Mouse (Mus musculus): ENCODE data around the gene Gm20388. TPM values are rescaled to one million over a fixed set of nuclear protein-coding genes. Genes with fewer than 3 reads are reported as not detected.

Gene Gm20388
- total and polyA plus RNA-seq, 2 experiments from 2014 or later = 51.3 TPM; not detected in 1

DNA sequence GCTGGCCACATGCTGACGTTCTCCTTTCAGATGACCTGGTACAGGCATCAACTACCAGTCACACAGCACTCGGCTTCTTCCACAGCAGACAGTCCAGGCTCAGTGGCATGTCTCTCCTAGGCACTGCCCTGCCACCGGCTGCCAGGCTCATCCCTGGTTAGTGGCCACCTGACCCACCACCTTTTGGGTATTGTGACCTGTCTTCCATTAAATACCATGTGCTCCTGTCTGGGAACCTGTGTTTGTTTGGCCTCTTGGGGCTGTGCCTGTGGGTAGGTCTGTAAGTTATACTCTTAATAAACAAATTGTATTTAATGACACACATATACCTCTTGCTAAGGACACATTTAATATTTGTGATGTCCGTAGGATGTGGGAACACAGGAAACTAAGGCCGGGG, 460.5 kb downstream of the Gm20388 start:
- 80% methylated on average over 5 of the region's 5 CpGs for WGBS
- H3K36me3 ChIP-seq (ENCODE audit: insufficient read depth) = no peaks in the 10 kb centered on the region
- H3K4me2 ChIP-seq (ENCODE audit: low read depth) = no peak overlapping the region
- H3K9ac ChIP-seq = no peak overlapping the region
- H3K27ac ChIP-seq (ENCODE audit: low read depth, low read length) = no peak overlapping the region
- H3K4me1 ChIP-seq (ENCODE audit: insufficient read depth) = no peaks in the 10 kb centered on the region
- no peaks in the 10 kb centered on the region for H3K9me3 ChIP-seq (ENCODE audit: low read length)
- H3K4me3 ChIP-seq (ENCODE audit: low read depth, low read length) = no peak overlapping the region
- no peak for TF ChIP-seq CTCF (IDR thresholded peaks at IDR 0.05; ENCODE audit: low read depth)
- no peak for DNase-seq
- no peak for ATAC-seq
- H3K27me3 ChIP-seq (ENCODE audit: insufficient read depth, low read length) = no peaks in the 10 kb centered on the region

DNA sequence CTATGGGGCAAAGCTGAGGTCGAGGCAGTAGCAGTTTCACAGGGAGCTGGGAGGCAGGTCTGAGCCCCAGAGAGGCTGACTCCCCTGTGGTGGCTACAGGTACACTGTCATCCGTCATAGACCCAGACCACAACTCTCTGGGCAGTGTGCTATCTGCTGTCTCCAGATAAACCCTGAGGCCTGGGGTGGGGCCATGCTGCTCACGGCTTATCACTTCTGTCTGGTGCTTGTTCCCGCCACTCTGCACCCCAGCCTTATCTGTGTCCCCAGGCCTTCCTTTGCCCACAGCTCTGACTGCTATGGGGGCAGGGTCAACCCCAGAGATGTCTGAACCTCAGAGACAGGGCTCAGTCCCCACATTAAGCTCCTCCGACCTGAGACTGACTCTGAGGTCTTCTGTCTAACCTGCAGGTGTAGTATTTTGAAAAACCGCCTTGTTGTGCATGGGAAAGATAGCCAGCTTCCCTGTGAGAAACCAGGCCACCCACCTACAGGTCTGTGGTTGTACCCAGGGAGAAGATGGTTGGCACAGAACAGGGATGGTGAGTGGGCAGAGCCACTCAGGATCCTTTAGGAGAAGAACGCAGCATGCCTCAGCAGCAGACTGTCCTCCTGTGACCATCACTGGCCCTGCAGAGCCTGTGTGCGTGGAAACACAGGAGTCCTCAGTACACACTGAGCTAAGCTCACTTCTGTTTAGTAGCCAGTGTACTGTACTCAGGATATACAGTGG, 461.2 kb downstream of the Gm20388 start:
- TF ChIP-seq CTCF (IDR thresholded peaks at IDR 0.05; ENCODE audit: low read depth) = no peak
- ATAC-seq (no peak), DNase-seq (no peak)
- no peak overlapping the region for H3K27ac ChIP-seq (ENCODE audit: low read depth, low read length)
- no peaks in the 10 kb centered on the region for H3K9me3 ChIP-seq (ENCODE audit: low read length)
- no peak overlapping the region for H3K4me3 ChIP-seq (ENCODE audit: low read depth, low read length)
- H3K4me1 ChIP-seq (ENCODE audit: insufficient read depth) = no peaks in the 10 kb centered on the region
- 80% methylated on average over 8 of the region's 8 CpGs for WGBS
- no peaks in the 10 kb centered on the region for H3K36me3 ChIP-seq (ENCODE audit: insufficient read depth)
- H3K4me2 ChIP-seq (ENCODE audit: low read depth) = no peak overlapping the region
- H3K9ac ChIP-seq = no peak overlapping the region
- no peaks in the 10 kb centered on the region for H3K27me3 ChIP-seq (ENCODE audit: insufficient read depth, low read length)

DNA sequence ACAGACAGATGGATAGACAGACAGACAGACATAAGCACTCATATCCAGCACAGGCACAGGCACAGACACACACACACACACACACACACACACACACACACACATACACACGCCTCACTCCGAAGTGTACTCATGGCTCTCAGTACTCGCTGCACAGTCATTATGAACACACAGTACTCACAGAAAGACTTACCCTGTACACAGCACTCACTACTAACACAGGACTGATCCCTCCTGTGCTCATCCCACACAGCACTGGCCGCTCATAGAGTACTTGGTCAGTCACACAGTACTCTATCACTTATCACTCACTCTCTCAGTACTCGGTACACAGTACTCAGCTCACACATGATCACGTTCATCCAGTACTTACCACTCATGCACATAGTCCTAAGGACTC, 462.0 kb downstream of the Gm20388 start:
- Histone ChIP-seq H3K4me2 (ENCODE audit: low read depth) (no peak overlapping the region), H3K4me1 (ENCODE audit: insufficient read depth) (no peaks in the 10 kb centered on the region), H3K27ac (ENCODE audit: low read depth, low read length) (no peak overlapping the region), H3K36me3 (ENCODE audit: insufficient read depth) (no peaks in the 10 kb centered on the region), H3K9me3 (ENCODE audit: low read length) (no peaks in the 10 kb centered on the region), H3K4me3 (ENCODE audit: low read depth, low read length) (no peak overlapping the region), H3K9ac (no peak overlapping the region), H3K27me3 (ENCODE audit: insufficient read depth, low read length) (no peaks in the 10 kb centered on the region)
- no peak for TF ChIP-seq CTCF (IDR thresholded peaks at IDR 0.05; ENCODE audit: low read depth)
- ATAC-seq = no peak
- no peak for DNase-seq
- 92% methylated on average over 6 of the region's 6 CpGs for WGBS

DNA sequence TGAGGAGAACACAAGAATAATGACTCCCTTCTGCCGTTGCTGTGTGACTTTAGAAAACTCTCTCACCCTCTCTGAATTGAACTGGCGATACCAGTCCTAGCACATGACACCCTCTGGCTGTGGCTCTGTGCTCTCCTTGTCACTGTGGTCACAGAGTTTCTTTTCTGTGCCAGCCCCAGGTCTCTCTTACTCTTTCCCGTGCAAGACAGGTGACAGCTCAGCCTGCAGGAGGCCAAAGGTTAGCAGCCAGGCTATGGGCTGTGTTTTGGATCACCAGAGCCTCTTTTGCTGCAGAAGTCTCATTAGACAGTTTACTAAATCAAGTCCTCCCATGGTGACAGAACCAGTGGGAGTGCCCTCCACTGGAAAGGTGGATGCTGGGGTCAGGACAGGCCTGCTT, 463.0 kb downstream of the Gm20388 start:
- no peak for ATAC-seq
- Histone ChIP-seq H3K9ac (no peak overlapping the region), H3K36me3 (ENCODE audit: insufficient read depth) (no peaks in the 10 kb centered on the region), H3K4me2 (ENCODE audit: low read depth) (no peak overlapping the region), H3K4me3 (ENCODE audit: low read depth, low read length) (no peak overlapping the region), H3K4me1 (ENCODE audit: insufficient read depth) (peaks cover 9% of the 10 kb centered on the region), H3K9me3 (ENCODE audit: low read length) (no peaks in the 10 kb centered on the region), H3K27me3 (ENCODE audit: insufficient read depth, low read length) (no peaks in the 10 kb centered on the region), H3K27ac (ENCODE audit: low read depth, low read length) (no peak overlapping the region)
- no peak for TF ChIP-seq CTCF (IDR thresholded peaks at IDR 0.05; ENCODE audit: low read depth)
- DNase-seq = no peak
- WGBS = 86% methylated on average over 3 of the region's 3 CpGs

DNA sequence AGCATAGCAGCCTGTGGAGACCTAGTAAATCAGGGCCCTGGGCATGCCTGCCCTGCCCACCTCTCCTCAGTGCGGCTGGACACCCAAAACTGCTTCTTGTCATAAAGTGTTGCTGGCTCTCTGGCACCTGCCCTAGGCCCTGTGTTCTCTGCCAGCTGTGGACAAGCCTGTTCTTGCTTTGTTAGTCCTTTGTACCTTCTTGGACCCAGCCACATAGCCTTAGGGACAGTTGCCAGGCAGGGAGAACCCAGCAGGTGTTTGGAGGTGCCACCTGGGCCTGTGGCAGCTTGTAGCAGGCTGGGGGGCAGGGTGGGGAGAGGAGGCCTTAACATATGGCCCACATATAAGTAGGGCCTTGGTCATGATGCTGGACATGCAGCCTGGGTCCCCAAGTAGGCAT, 463.4 kb downstream of the Gm20388 start:
- no peaks in the 10 kb centered on the region for H3K9me3 ChIP-seq (ENCODE audit: low read length)
- no peak overlapping the region for H3K4me2 ChIP-seq (ENCODE audit: low read depth)
- H3K27ac ChIP-seq (ENCODE audit: low read depth, low read length) = no peak overlapping the region
- peaks cover 10% of the 10 kb centered on the region for H3K4me1 ChIP-seq (ENCODE audit: insufficient read depth)
- DNase-seq (no peak), ATAC-seq (no peak)
- WGBS = 57% methylated on average over 1 of the region's 1 CpGs
- TF ChIP-seq CTCF (IDR thresholded peaks at IDR 0.05; ENCODE audit: low read depth) = no peak
- no peak overlapping the region for H3K9ac ChIP-seq
- no peaks in the 10 kb centered on the region for H3K36me3 ChIP-seq (ENCODE audit: insufficient read depth)
- H3K27me3 ChIP-seq (ENCODE audit: insufficient read depth, low read length) = no peaks in the 10 kb centered on the region
- H3K4me3 ChIP-seq (ENCODE audit: low read depth, low read length) = no peak overlapping the region

DNA sequence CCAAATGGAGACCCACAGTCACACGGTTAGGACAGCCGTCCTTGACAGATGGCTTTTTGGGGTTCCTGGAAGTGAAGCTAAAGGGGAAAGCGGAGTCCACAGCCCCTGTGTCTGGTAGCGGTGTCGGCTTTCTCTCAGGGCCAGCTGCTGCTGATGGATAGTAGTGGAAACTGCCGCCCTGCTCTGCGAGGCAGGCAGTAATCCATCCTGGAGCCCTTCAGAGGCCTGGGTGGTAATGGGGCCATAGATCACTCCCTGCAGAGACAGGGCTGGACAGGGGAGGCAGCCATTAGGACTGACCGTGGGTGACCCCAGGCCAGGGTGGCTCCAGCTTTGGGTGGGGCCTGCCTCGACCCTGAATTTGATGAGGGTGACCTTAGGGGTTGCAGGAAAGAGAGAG, 463.9 kb downstream of the Gm20388 start:
- Histone ChIP-seq H3K27ac (ENCODE audit: low read depth, low read length) (no peak overlapping the region), H3K27me3 (ENCODE audit: insufficient read depth, low read length) (no peaks in the 10 kb centered on the region), H3K9me3 (ENCODE audit: low read length) (no peaks in the 10 kb centered on the region), H3K36me3 (ENCODE audit: insufficient read depth) (no peaks in the 10 kb centered on the region), H3K9ac (no peak overlapping the region), H3K4me3 (ENCODE audit: low read depth, low read length) (no peak overlapping the region), H3K4me2 (ENCODE audit: low read depth) (no peak overlapping the region), H3K4me1 (ENCODE audit: insufficient read depth) (peaks cover 10% of the 10 kb centered on the region)
- TF ChIP-seq CTCF (IDR thresholded peaks at IDR 0.05; ENCODE audit: low read depth) = no peak
- 44% methylated on average over 9 of the region's 9 CpGs for WGBS
- ATAC-seq = no peak
- DNase-seq = no peak

DNA sequence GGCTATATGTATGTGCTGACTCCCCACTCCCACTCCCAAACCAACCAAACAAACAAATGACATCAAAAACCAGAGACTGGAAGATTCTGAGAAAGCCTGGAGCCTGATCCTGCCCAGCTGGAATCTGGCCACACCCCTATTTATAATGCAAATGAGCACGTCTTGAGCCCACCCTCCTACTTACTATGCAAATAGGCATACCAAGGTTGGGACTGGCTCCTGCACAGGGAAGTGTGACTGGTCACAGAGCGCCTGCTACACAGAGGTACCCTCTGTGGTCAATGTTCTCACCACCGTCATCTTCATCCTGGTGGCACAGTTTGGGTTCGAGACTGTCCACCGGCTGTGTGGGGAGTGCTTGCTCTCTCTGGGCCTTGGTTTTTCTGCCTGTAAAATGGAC, 464.5 kb downstream of the Gm20388 start:
- ATAC-seq (no peak), DNase-seq (no peak)
- Histone ChIP-seq H3K4me3 (ENCODE audit: low read depth, low read length) (no peak overlapping the region), H3K27ac (ENCODE audit: low read depth, low read length) (no peak overlapping the region), H3K4me2 (ENCODE audit: low read depth) (no peak overlapping the region), H3K9ac (no peak overlapping the region), H3K4me1 (ENCODE audit: insufficient read depth) (peaks cover 10% of the 10 kb centered on the region), H3K9me3 (ENCODE audit: low read length) (no peaks in the 10 kb centered on the region), H3K36me3 (ENCODE audit: insufficient read depth) (no peaks in the 10 kb centered on the region), H3K27me3 (ENCODE audit: insufficient read depth, low read length) (no peaks in the 10 kb centered on the region)
- no peak for TF ChIP-seq CTCF (IDR thresholded peaks at IDR 0.05; ENCODE audit: low read depth)
- 32% methylated on average over 5 of the region's 5 CpGs for WGBS

All from forebrain, postnatal 0 days (tissue).